Mouse (Mus musculus): ENCODE measurements around the gene Olfr768.
"Not testable (repeated sequence)": the region's sequence is repeated elsewhere in the genome, so short reads cannot be mapped to it uniquely, and the experiment has no call there.

The Olfr768 gene

GRCm38 (mm10) chr10:129099275-129099674 is at the start of gene Olfr768:
TSS of gene Olfr768 (minus strand) at chr10:129099375.
- DNase-seq, result no peak

- no peak for DNase-seq
Observed at GRCm38 (mm10) chr10:129138898-129139297, 39.7 kb upstream of the Olfr768 start, which contains the start of gene Olfr770. TSS of gene Olfr770 (minus strand) at chr10:129138998.

- no peak for DNase-seq
Observed at GRCm38 (mm10) chr10:129117761-129118160, 18.6 kb upstream of the Olfr768 start, which contains the start of gene Olfr769. TSS of gene Olfr769 (minus strand) at chr10:129117861.

GRCm38 (mm10) chr10:129115146-129115545 is 16.0 kb upstream of the Olfr768 start:
- DNase-seq, result no peak

GRCm38 (mm10) chr10:129101231-129101630 is 2.1 kb upstream of the Olfr768 start:
- no peak for DNase-seq

- not testable (repeated sequence) for DNase-seq
Observed at GRCm38 (mm10) chr10:129082810-129083209, 16.4 kb downstream of the Olfr768 start, which contains the start of gene Olfr767. TSS of gene Olfr767 (minus strand) at chr10:129082910.

- DNase-seq, result no peak
Observed at GRCm38 (mm10) chr10:129068877-129069276, 30.3 kb downstream of the Olfr768 start, which contains the start of gene Olfr766-ps1. TSS of gene Olfr766-ps1 (minus strand) at chr10:129068977.

GRCm38 (mm10) chr10:129049898-129050297 is 49.3 kb downstream of the Olfr768 start, which contains the start of gene Olfr765:
TSS of gene Olfr765 (minus strand) at chr10:129049998.
- DNase-seq, result not testable (repeated sequence)

Measured in cerebellum, postnatal 36 days (tissue).